Mouse (Mus musculus): Measurements from ENCODE around the gene Mfsd4b2. TPM values are rescaled to one million over a fixed set of nuclear protein-coding genes. Genes with fewer than 3 reads are reported as not detected.
"Not testable (repeated sequence)": the region's sequence is repeated elsewhere in the genome, so short reads cannot be mapped to it uniquely, and the experiment has no call there.

The Mfsd4b2 gene
- polyA plus RNA-seq, 1 experiment from 2014 or later = not detected

DNA sequence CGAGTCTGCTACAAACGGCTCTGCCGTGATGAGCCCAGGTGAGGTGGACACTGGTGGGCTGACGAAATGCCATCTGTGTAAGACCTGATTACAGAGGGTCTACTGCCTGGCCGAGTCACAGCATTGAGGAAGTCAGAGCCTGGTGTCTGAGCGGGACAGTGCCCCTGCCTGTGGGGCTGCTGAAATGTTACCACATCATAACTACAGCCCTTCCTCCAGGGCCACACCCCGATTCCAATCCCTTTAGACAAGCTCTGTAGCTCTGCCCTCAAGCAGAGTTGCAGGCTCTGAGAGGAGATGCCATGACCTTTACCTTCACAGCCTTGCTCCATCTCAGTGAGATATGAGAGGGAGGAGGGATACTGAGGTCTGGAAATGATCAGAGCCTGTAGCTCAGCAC, 9.8 kb upstream of the Mfsd4b2 start:
- 80% methylated on average over 7 of the region's 7 CpGs for WGBS
- Histone ChIP-seq H3K4me1 (no peaks in the 10 kb centered on the region), H3K36me3 (no peaks in the 10 kb centered on the region), H3K27ac (replicated peaks) (no peak overlapping the region), H3K4me3 (no peak overlapping the region), H3K27me3 (no peaks in the 10 kb centered on the region), H3K4me2 (replicated peaks) (no peak overlapping the region), H3K9me3 (no peaks in the 10 kb centered on the region), H3K9ac (replicated peaks) (no peak overlapping the region)
- no peak for ATAC-seq (ENCODE audit: low FRiP score, low read depth)

- peaks cover 23% of the 10 kb centered on the region for H3K27me3 ChIP-seq
- H3K36me3 ChIP-seq; ATAC-seq (ENCODE audit: low FRiP score, low read depth); H3K27ac ChIP-seq (replicated peaks); H3K4me3 ChIP-seq; H3K4me2 ChIP-seq (replicated peaks); H3K4me1 ChIP-seq; H3K9me3 ChIP-seq; H3K9ac ChIP-seq (replicated peaks): not testable (repeated sequence)
- WGBS = 78% methylated on average over 8 of the region's 8 CpGs
These were observed 2.2 kb downstream of the Mfsd4b2 start for GRCm38 (mm10) chr10:39924556-39924955.

DNA sequence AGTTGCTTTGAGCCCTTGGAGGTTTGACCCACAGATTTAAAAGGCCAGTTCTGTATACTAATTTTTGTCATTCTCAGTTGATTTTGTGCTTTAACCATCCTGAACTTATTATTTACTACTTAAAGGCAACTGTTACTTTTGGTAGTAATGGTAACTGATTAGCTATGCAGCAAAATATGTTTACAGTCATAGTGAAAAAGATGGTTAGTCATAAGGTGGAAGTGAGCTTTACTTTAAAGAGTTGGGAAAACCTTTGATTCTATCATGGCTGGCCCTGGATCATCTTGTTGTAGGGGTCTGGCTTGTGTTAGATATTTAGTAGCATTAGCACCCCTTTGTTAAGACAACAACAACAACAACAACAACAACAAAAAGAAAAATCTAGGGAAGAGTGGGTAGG, 14.1 kb downstream of the Mfsd4b2 start:
- Histone ChIP-seq H3K9me3 (no peaks in the 10 kb centered on the region), H3K9ac (replicated peaks) (no peak overlapping the region), H3K27ac (replicated peaks) (no peak overlapping the region), H3K36me3 (no peaks in the 10 kb centered on the region), H3K4me2 (replicated peaks) (no peak overlapping the region), H3K27me3 (no peaks in the 10 kb centered on the region), H3K4me3 (no peak overlapping the region), H3K4me1 (no peaks in the 10 kb centered on the region)
- no peak for ATAC-seq (ENCODE audit: low FRiP score, low read depth)

DNA sequence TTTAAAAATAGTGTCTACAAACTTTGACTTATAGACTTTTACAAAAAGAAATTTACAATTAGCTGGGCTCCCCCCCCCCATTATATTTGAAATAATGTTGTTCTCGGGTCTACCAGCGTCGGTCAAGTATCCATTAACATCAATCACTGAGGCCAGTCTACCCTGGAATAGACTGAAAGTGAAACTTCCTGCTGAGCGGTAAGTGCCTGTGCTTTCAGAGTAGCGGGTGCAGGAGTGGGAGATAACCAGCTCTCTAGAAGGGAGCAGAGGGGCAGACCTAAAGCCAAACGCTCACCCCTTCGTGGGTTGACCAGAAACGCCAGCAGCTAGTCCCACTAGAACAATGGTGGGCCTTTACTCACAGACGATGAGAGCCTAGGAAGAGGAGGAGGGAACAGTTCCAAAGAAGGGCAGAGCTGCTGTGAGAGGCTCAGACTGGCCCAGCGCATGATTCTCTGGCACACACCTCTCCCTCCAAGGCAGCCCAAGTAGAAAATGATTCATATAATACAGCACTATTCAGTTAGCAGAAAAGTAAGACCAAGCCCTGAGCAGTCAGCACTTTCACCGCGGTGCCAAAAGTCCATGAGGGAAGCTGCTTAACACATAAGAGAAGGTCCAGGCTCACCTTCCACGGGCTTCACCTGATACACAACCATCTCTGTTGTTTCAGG, 17.8 kb downstream of the Mfsd4b2 start:
- 79% methylated on average over 13 of the region's 13 CpGs for WGBS
- Histone ChIP-seq H3K4me2 (replicated peaks) (no peak overlapping the region), H3K9me3 (no peaks in the 10 kb centered on the region), H3K9ac (replicated peaks) (no peak overlapping the region), H3K4me1 (no peaks in the 10 kb centered on the region), H3K4me3 (no peak overlapping the region), H3K36me3 (no peaks in the 10 kb centered on the region), H3K27ac (replicated peaks) (no peak overlapping the region), H3K27me3 (no peaks in the 10 kb centered on the region)
- no peak for ATAC-seq (ENCODE audit: low FRiP score, low read depth)

GRCm38 (mm10) chr10:39906799-39907658, 19.7 kb downstream of the Mfsd4b2 start:
- no peaks in the 10 kb centered on the region for H3K36me3 ChIP-seq
- H3K27me3 ChIP-seq = no peaks in the 10 kb centered on the region
- H3K4me1 ChIP-seq = no peaks in the 10 kb centered on the region
- H3K9ac ChIP-seq (replicated peaks) = no peak overlapping the region
- H3K4me2 ChIP-seq (replicated peaks) = no peak overlapping the region
- no peak overlapping the region for H3K27ac ChIP-seq (replicated peaks)
- no peak overlapping the region for H3K4me3 ChIP-seq
- no peak for ATAC-seq (ENCODE audit: low FRiP score, low read depth)
- 79% methylated on average over 10 of the region's 10 CpGs for WGBS
- no peaks in the 10 kb centered on the region for H3K9me3 ChIP-seq

DNA sequence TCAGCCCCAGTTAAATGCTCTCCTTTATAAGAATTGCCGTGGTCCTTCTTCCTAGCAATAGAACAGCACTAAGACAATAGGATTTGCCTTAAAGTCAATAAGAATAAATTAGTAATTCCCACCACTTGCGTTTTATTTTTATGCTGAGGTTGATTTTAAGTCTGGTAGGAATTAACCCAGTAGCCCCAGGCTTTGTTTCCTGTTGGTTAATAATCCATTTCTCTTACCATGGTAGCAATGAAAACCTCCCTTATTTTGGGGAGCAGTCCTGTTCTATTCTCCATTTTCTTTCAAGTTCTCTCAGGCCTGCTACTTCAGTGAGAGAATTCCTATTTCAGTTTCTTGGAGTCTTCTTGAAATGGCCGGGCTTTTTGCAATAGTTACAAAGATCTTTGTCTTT, 22.5 kb downstream of the Mfsd4b2 start:
- no peak for ATAC-seq (ENCODE audit: low FRiP score, low read depth)
- no peak overlapping the region for H3K4me2 ChIP-seq (replicated peaks)

DNA sequence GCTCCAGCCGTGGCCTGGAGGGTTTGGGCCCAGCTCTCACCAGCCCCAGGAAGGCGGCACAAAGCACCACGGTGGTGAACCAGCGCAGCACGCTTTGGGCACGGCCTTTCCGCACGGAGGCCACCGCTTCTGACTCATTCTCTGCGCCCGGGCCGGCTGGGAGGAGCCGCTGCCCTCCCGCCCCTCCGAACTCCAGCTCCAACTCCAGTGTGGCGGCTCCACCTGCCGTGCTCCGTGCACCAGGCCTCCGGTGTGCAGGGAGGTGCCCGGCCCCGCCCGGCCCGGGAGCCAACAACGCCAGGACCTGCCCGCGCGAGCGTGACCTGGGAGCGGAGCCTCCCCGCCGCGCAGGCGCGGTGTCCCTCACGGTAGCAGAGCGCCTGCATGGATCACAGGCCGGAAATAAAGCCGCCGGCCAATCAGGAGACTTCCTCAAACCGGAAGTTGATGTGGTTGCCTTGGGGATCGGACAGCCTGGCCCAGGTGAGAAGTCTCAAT, 27.8 kb downstream of the Mfsd4b2 start, which contains the start of gene Mfsd4b4:
TSS of gene Mfsd4b4 (minus strand) at position 365 of the 498 bp plus-strand sequence.
- H3K27ac ChIP-seq (replicated peaks) = peak within 1 kb of the TSS; percentile 75
- under 1% methylated on average over 41 of the region's 41 CpGs for WGBS
- peak; percentile 99 for ATAC-seq (ENCODE audit: low FRiP score, low read depth)

More for the DNA sequence above, 22.5 kb downstream of the Mfsd4b2 start:
- Histone ChIP-seq H3K4me1 (peaks cover 4% of the 10 kb centered on the region; the same call in 1 of the 2 replicates), H3K27ac (replicated peaks) (no peak overlapping the region), H3K9me3 (no peaks in the 10 kb centered on the region), H3K4me3 (no peak overlapping the region), H3K9ac (replicated peaks) (no peak overlapping the region), H3K36me3 (no peaks in the 10 kb centered on the region), H3K27me3 (no peaks in the 10 kb centered on the region)
- WGBS = 72% methylated on average over 3 of the region's 3 CpGs

DNA sequence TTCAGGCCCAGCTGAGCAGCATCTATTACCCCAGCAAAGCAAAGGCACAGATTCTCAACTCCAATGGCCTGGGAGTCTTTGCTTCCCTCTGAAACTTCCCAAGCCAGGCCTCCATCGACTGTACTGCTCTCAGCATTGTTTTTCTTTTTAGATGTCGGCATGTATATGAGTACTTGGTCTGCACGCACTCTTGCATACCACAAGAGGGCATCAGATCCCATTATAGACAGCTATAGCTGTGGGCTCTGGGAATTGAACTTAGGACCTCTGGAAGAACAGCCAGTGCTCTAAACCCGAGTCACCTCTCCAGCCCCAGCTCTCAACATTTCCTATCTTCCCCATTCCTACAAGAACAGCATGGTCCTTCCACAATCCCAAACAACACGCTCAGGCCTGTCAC, 30.2 kb downstream of the Mfsd4b2 start:
- peaks cover 10% of the 10 kb centered on the region; the same call in 1 of the 2 replicates for H3K4me1 ChIP-seq
- 91% methylated on average over 5 of the region's 5 CpGs for WGBS
- no peak overlapping the region for H3K27ac ChIP-seq (replicated peaks)
- no peaks in the 10 kb centered on the region for H3K27me3 ChIP-seq
- no peak overlapping the region for H3K4me3 ChIP-seq
- no peak overlapping the region for H3K4me2 ChIP-seq (replicated peaks)
- H3K36me3 ChIP-seq = no peaks in the 10 kb centered on the region
- ATAC-seq (ENCODE audit: low FRiP score, low read depth) = no peak
- no peak overlapping the region for H3K9ac ChIP-seq (replicated peaks)
- no peaks in the 10 kb centered on the region for H3K9me3 ChIP-seq

More for the DNA sequence above, 27.8 kb downstream of the Mfsd4b2 start, which contains the start of gene Mfsd4b4:
- Histone ChIP-seq H3K36me3 (no peaks in the 10 kb centered on the region), H3K4me3 (peak within 1 kb of the TSS; percentile 75), H3K27me3 (no peaks in the 10 kb centered on the region), H3K9me3 (no peaks in the 10 kb centered on the region), H3K4me2 (replicated peaks) (peak within 1 kb of the TSS; percentile 89), H3K9ac (replicated peaks) (peak within 1 kb of the TSS; percentile 86), H3K4me1 (peaks cover 10% of the 10 kb centered on the region; the same call in 1 of the 2 replicates)

DNA sequence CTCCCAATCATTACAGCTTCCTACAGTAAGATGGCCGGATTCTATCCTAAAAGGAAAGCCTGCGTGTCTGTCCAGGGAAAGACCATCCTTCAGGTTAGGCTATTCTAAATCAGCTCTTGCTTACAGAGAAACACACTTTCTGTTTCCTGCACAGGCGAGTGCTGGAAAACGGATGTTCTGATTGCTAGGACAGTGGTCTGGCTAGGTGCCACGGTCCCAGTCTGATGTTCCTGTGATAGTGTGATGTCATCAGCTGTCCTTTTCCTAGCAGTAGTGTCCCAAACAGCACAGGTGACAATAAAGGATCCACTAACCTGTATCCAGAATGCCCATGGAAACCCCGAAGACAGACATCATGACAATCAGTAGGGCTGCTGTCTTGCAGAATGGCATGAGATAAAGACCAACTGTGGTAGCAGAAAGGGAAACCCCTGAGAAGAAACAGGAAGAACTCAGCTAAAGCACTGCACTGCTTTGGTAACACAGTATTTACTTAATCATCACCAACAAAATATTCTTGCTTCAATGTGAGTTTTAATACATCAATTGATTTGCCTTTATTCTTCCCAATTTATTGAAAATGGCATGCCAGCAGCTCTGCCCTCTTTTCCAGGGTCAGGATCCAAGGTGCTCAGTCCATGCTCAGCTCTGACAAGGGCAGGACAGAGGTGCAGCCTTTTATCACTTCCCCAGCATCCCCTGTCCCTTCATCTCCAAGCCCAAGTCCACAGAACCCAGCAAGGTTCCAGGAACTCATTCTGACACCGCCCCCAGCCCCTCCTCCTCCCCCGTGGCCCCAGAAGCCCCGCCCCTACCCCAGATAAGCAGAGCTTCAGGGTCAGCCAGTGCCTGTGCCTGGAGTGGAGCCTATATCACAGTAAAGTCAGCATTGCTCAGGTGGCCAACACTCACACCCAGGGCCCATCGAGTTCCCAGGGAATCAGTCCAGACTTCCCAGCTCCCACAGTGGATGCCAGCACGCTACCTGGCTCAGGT, 32.7 kb downstream of the Mfsd4b2 start:
- Histone ChIP-seq H3K4me3 (no peak overlapping the region), H3K9me3 (no peaks in the 10 kb centered on the region), H3K27ac (replicated peaks) (no peak overlapping the region), H3K27me3 (no peaks in the 10 kb centered on the region), H3K36me3 (0 out of 2 replicates have a peak, but pooled peaks cover 4% of the 10 kb centered on the region), H3K4me2 (replicated peaks) (no peak overlapping the region), H3K9ac (replicated peaks) (no peak overlapping the region), H3K4me1 (peaks cover 5% of the 10 kb centered on the region; the same call in 1 of the 2 replicates)
- WGBS = 75% methylated on average over 11 of the region's 11 CpGs
- ATAC-seq (ENCODE audit: low FRiP score, low read depth) = no peak

GRCm38 (mm10) chr10:39888621-39889020, 38.1 kb downstream of the Mfsd4b2 start:
- no peak for ATAC-seq (ENCODE audit: low FRiP score, low read depth)
- Histone ChIP-seq H3K27ac (replicated peaks) (no peak overlapping the region), H3K9ac (replicated peaks) (no peak overlapping the region), H3K27me3 (no peaks in the 10 kb centered on the region), H3K4me3 (no peak overlapping the region), H3K36me3 (0 out of 2 replicates have a peak, but pooled peaks cover 4% of the 10 kb centered on the region), H3K4me2 (replicated peaks) (no peak overlapping the region), H3K9me3 (no peaks in the 10 kb centered on the region), H3K4me1 (no peaks in the 10 kb centered on the region)
- WGBS = 78% methylated on average over 3 of the region's 3 CpGs
